8 mouse cellular contexts compared by ENCODE assay signal in genomic region chr4:132921488-132921887, GRCm38 (mm10). TPM values are rescaled to one million over a fixed set of nuclear protein-coding genes. Genes with fewer than 3 reads are reported as not detected.
DNase-seq lines count a peak whose midpoint lies in the region; ATAC-seq and TF ChIP-seq lines count a peak whose summit lies in the region.

No protein-coding gene starts in this region.

- TF ChIP-seq EP300 in MEL (IDR thresholded peaks at IDR 0.05; ENCODE audit: low read depth in 1 of 2, low read length in 2 of 2), result no peak

- intact Hi-C loops in heart, postnatal 10 days (cut with DNase I), result loop anchor here (5.0 kb wide), 2 partner anchors 79 to 154 kb away; partner anchors contain the start of genes Ppp1r8 and Rpa2

- no peak for TF ChIP-seq POLR2A in MEL (IDR thresholded peaks at IDR 0.05; ENCODE audit: control insufficient read depth in 1 of 2, insufficient read depth in 1 of 2, low read depth in 1 of 2, low read length in 2 of 2, poor library complexity in 1 of 2)

- peaks cover 5% of the 10 kb centered on the region; the same call in 1 of the 2 replicates for H3K36me3 ChIP-seq in heart, embryonic 15.5 days
- H3K36me3 ChIP-seq in MEL (ENCODE audit: control insufficient read depth in 1 of 2, insufficient read depth in 2 of 2, low read length in 2 of 2), result peaks cover 1 to 9% of the 10 kb centered on the region in 2 experiments; a peak in 2 of 4 replicates
- H3K36me3 ChIP-seq in forebrain, embryonic 16.5 days (ENCODE audit: control insufficient read depth, insufficient read depth), result peaks cover 3% of the 10 kb centered on the region; the same call in 1 of the 2 replicates
- peaks cover 14% of the 10 kb centered on the region; the same call in 1 of the 2 replicates for H3K36me3 ChIP-seq in macrophage (ENCODE audit: inconsistent target)

- H3K79me2 ChIP-seq in MEL (ENCODE audit: control insufficient read depth, insufficient read depth, low read length, poor library complexity) (peaks cover 3% of the 10 kb centered on the region; the same call in 1 of the 2 replicates), macrophage (ENCODE audit: inconsistent target) (peaks cover 33% of the 10 kb centered on the region)

- no peaks in the 10 kb centered on the region for H3K9me3 ChIP-seq in heart, embryonic 15.5 days (replicated peaks)
- no peaks in the 10 kb centered on the region for H3K9me3 ChIP-seq in MEL (replicated peaks; ENCODE audit: insufficient read depth, low read length)
- H3K9me3 ChIP-seq in forebrain, embryonic 16.5 days (ENCODE audit: control insufficient read depth, low read length), result no peaks in the 10 kb centered on the region

- H3K27me3 ChIP-seq in heart, embryonic 15.5 days, result no peaks in the 10 kb centered on the region
- H3K27me3 ChIP-seq in MEL (ENCODE audit: control insufficient read depth in 1 of 2, insufficient read depth in 2 of 2, low read length in 2 of 2), result peaks cover 4 to 7% of the 10 kb centered on the region in 2 experiments; a peak in 3 of 4 replicates
- H3K27me3 ChIP-seq in forebrain, embryonic 16.5 days (replicated peaks; ENCODE audit: control insufficient read depth, insufficient read depth, low read length), result no peaks in the 10 kb centered on the region

- peaks cover 11% of the 10 kb centered on the region for H3K4me1 ChIP-seq in heart, embryonic 15.5 days (replicated peaks)
- peaks cover 0 to 3% of the 10 kb centered on the region in 2 experiments; a peak in 2 of 4 replicates for H3K4me1 ChIP-seq in MEL (ENCODE audit: control insufficient read depth in 1 of 2, insufficient read depth in 2 of 2, low read length in 2 of 2)
- H3K4me1 ChIP-seq in forebrain, embryonic 16.5 days (replicated peaks; ENCODE audit: control insufficient read depth, insufficient read depth, low read length), result peaks cover 17% of the 10 kb centered on the region

- no peak for DNase-seq in heart, postnatal 10 days
- DNase-seq in MEL (ENCODE audit: low read depth, low spot score), result peak; percentile 61
- DNase-seq in thymus, postnatal 14 days, result no peak
- no peak for DNase-seq in urinary bladder, adult 2 months (ENCODE audit: low spot score)

- no peak for ATAC-seq in heart, embryonic 15.5 days (replicated peaks; ENCODE audit: insufficient number of reproducible peaks, insufficient read depth, low FRiP score, low read depth)
- ATAC-seq in forebrain, embryonic 16.5 days, result no peak
- ATAC-seq in CD4-positive, CD25-positive, alpha-beta regulatory T cell, adult 4 months, result no peak

- peak overlapping the region; percentile 94 for H3K4me3 ChIP-seq in heart, embryonic 15.5 days
- H3K4me3 ChIP-seq in MEL (ENCODE audit: control insufficient read depth in 1 of 2, insufficient read depth in 1 of 2, low read depth in 2 of 2, low read length in 2 of 2) (peak overlapping the region; percentile 70 to 100), macrophage (ENCODE audit: inconsistent target) (peak overlapping the region; percentile 76)
- peak overlapping the region; percentile 94 for H3K4me3 ChIP-seq in forebrain, embryonic 16.5 days (replicated peaks; ENCODE audit: low read length)

- WGBS in heart, embryonic 15.5 days, result 32% methylated on average over 12 of the region's 12 CpGs
- WGBS in forebrain, embryonic 16.5 days, result 42% methylated on average over 12 of the region's 12 CpGs
- 40% methylated on average over 12 of the region's 12 CpGs for WGBS in macrophage (ENCODE audit: missing documents)

- no peak for TF ChIP-seq RAD21 in MEL (IDR thresholded peaks at IDR 0.05; ENCODE audit: low read depth, low read length)

- H3K9ac ChIP-seq in heart, embryonic 15.5 days, result peak overlapping the region; percentile 95
- peak overlapping the region; percentile 84 for H3K9ac ChIP-seq in MEL (ENCODE audit: control insufficient read depth, low read depth, low read length, poor library complexity, severe bottlenecking)
- peak overlapping the region; percentile 93 for H3K9ac ChIP-seq in forebrain, embryonic 16.5 days (replicated peaks; ENCODE audit: low read depth, low read length)

- no peak for TF ChIP-seq CTCF in MEL (IDR thresholded peaks at IDR 0.05 in 2 of 3, conservative IDR thresholded peaks at IDR 0.05 in 1 of 3; ENCODE audit: control insufficient read depth in 1 of 3, insufficient read depth in 1 of 3, low read depth in 2 of 3, low read length in 3 of 3, poor library complexity in 1 of 3, severe bottlenecking in 1 of 3)

- H3K4me2 ChIP-seq in heart, embryonic 15.5 days, result peak overlapping the region; percentile 75
- H3K4me2 ChIP-seq in forebrain, embryonic 16.5 days (ENCODE audit: low read length), result peak overlapping the region; percentile 77

- H3K27ac ChIP-seq in heart, embryonic 15.5 days, result no peak overlapping the region
- H3K27ac ChIP-seq in MEL (ENCODE audit: control insufficient read depth, low read depth, low read length) (peak overlapping the region; percentile 41), macrophage (peak overlapping the region; percentile 40)
- H3K27ac ChIP-seq in forebrain, embryonic 16.5 days (ENCODE audit: low read length), result no peak overlapping the region

TF ChIP-seq in MEL, 35 proteins besides CTCF, POLR2A, EP300 and RAD21 (continues in another document):
- TF ChIP-seq POLR2AphosphoS2 (IDR thresholded peaks at IDR 0.05; ENCODE audit: low read length) (no peak), ZKSCAN1 (IDR thresholded peaks at IDR 0.05; ENCODE audit: low read depth, low read length) (no peak), SIN3A (IDR thresholded peaks at IDR 0.05; ENCODE audit: low read length) (no peak; the same call in 1 of the 2 replicates), GABPA (IDR thresholded peaks at IDR 0.05; ENCODE audit: low read depth, low read length) (no peak), MAZ (IDR thresholded peaks at IDR 0.05; ENCODE audit: low read depth, low read length) (no peak), USF1 (IDR thresholded peaks at IDR 0.05; ENCODE audit: low read depth, low read length) (no peak), CHD2 (IDR thresholded peaks at IDR 0.05; ENCODE audit: low read length) (no peak), POLR2AphosphoS5 (IDR thresholded peaks at IDR 0.05; ENCODE audit: borderline replicate concordance, low read depth, low read length) (no peak), CHD1 (IDR thresholded peaks at IDR 0.05; ENCODE audit: low read depth, low read length) (no peak), MYC (IDR thresholded peaks at IDR 0.05; ENCODE audit: low read depth, low read length) (0 out of 2 replicates have a peak, but pooled peaks have one; percentile 8), HCFC1 (IDR thresholded peaks at IDR 0.05; ENCODE audit: low read depth, low read length) (no peak), ZNF384 (IDR thresholded peaks at IDR 0.05; ENCODE audit: low read depth, low read length) (no peak), ZC3H11A (IDR thresholded peaks at IDR 0.05; ENCODE audit: low read depth, low read length) (no peak), SMC3 (IDR thresholded peaks at IDR 0.05; ENCODE audit: low read depth, low read length) (no peak)

RNA-seq across cellular contexts. Expression of gene Fam76a, which starts 0.9 kb away (rescaled TPM):
- 37.0 and 40.0 TPM in 2 replicates for polyA plus RNA-seq in heart, embryonic 15.5 days (2015; fragmentation: Nextera tagmentation; extraction: Ambion mirVana)
- 10 to 100 TPM; 40.7 to 43.5 TPM for total RNA-seq in heart, postnatal 10 days (2021)
- total RNA-seq in MEL (2012; rRNA removed), result 7.5 and 8.4 TPM in 2 replicates
- polyA plus RNA-seq in MEL (2012; ENCODE audit: insufficient read depth in 1 of 2, insufficient read length in 2 of 2, low read depth in 1 of 2, low replicate concordance in 2 of 2, missing spikeins in 1 of 2), result 10 to 100 TPM in 1 of 2 experiments, not detected in 1; 15.4 TPM
- polyA plus RNA-seq in forebrain, embryonic 16.5 days (2015; fragmentation: Nextera tagmentation; extraction: Ambion mirVana), result 51.0 and 53.4 TPM in 2 replicates
- total RNA-seq in macrophage (2018; cell fraction: chromatin; rRNA removed), result 10 to 100 TPM; 11.8 to 30.4 (median 22.7) TPM
- 10 to 100 TPM; 32.4 to 54.6 (median 38.8) TPM for total RNA-seq in macrophage (2018; cell fraction: cytosol; rRNA removed)
- 10 to 100 TPM; 19.3 to 44.5 (median 33.7) TPM for total RNA-seq in macrophage (2018; cell fraction: nucleus; rRNA removed)
- polyA plus RNA-seq in macrophage (2018), result 29.8 to 49.7 TPM (median 31.3 TPM) in 3 replicates
- polyA plus RNA-seq in urinary bladder, adult 2 months (2012; rRNA removed), result 44.0 and 44.7 TPM in 2 replicates
- 10 to 100 TPM; 16.5 to 21.1 TPM for polyA plus RNA-seq in CD4-positive, CD25-positive, alpha-beta regulatory T cell, adult 4 months (2017; shearing (Covaris generic))

RNA-seq across cellular contexts. Expression of gene Stx12, which starts 37.2 kb away (rescaled TPM):
- 51.9 and 52.0 TPM in 2 replicates for polyA plus RNA-seq in heart, embryonic 15.5 days (2015; fragmentation: Nextera tagmentation; extraction: Ambion mirVana)
- 10 to 100 TPM; 47.0 to 49.9 TPM for total RNA-seq in heart, postnatal 10 days (2021)
- total RNA-seq in MEL (2012; rRNA removed), result 16.3 and 16.8 TPM in 2 replicates
- 10 to 100 TPM in 1 of 2 experiments, not detected in 1; 22.0 TPM for polyA plus RNA-seq in MEL (2012; ENCODE audit: insufficient read depth in 1 of 2, insufficient read length in 2 of 2, low read depth in 1 of 2, low replicate concordance in 2 of 2, missing spikeins in 1 of 2)
- polyA plus RNA-seq in forebrain, embryonic 16.5 days (2015; fragmentation: Nextera tagmentation; extraction: Ambion mirVana), result 164 and 177 TPM in 2 replicates
- 100 to 1,000 TPM in 24 of 26 experiments, 10 to 100 TPM in 2; 96.5 to 197 (median 127) TPM for total RNA-seq in macrophage (2018; cell fraction: chromatin; rRNA removed)
- total RNA-seq in macrophage (2018; cell fraction: cytosol; rRNA removed), result 10 to 100 TPM; 59.8 to 98.5 (median 80.8) TPM
- total RNA-seq in macrophage (2018; cell fraction: nucleus; rRNA removed), result 100 to 1,000 TPM in 21 of 26 experiments, 10 to 100 TPM in 5; 75.2 to 176 (median 116) TPM
- 83.0 to 103 TPM (median 89.1 TPM) in 3 replicates for polyA plus RNA-seq in macrophage (2018)
- polyA plus RNA-seq in urinary bladder, adult 2 months (2012; rRNA removed), result 76.3 and 100.0 TPM in 2 replicates
- 10 to 100 TPM; 32.3 to 38.6 TPM for polyA plus RNA-seq in CD4-positive, CD25-positive, alpha-beta regulatory T cell, adult 4 months (2017; shearing (Covaris generic))

RNA-seq across cellular contexts. Expression of gene Fgr, which starts 52.4 kb away (rescaled TPM):
- 0.42 and 1.0 TPM in 2 replicates for polyA plus RNA-seq in heart, embryonic 15.5 days (2015; fragmentation: Nextera tagmentation; extraction: Ambion mirVana)
- under 1 TPM; 0.19 to 0.40 TPM for total RNA-seq in heart, postnatal 10 days (2021)
- not detected in 2 replicates for total RNA-seq in MEL (2012; rRNA removed)
- polyA plus RNA-seq in MEL (2012; ENCODE audit: insufficient read depth in 1 of 2, insufficient read length in 2 of 2, low read depth in 1 of 2, low replicate concordance in 2 of 2, missing spikeins in 1 of 2) (not detected), macrophage (2018) (0.91 to 1.8 TPM (median 1.2 TPM) in 3 replicates)
- not detected in 2 replicates for polyA plus RNA-seq in forebrain, embryonic 16.5 days (2015; fragmentation: Nextera tagmentation; extraction: Ambion mirVana)
- total RNA-seq in macrophage (2018; cell fraction: chromatin; rRNA removed), result 1 to 10 TPM in 13 of 26 experiments, under 1 TPM in 13; 0.33 to 4.1 (median 1.1) TPM
- 1 to 10 TPM in 20 of 26 experiments, under 1 TPM in 6; 0.75 to 2.5 (median 1.3) TPM for total RNA-seq in macrophage (2018; cell fraction: cytosol; rRNA removed)
- total RNA-seq in macrophage (2018; cell fraction: nucleus; rRNA removed), result 1 to 10 TPM in 24 of 26 experiments, under 1 TPM in 2; 0.96 to 7.2 (median 2.8) TPM
- 1.3 and 1.8 TPM in 2 replicates for polyA plus RNA-seq in urinary bladder, adult 2 months (2012; rRNA removed)
- polyA plus RNA-seq in CD4-positive, CD25-positive, alpha-beta regulatory T cell, adult 4 months (2017; shearing (Covaris generic)), result 1 to 10 TPM; 3.7 to 8.2 TPM

Comparison
In these comparisons a context has a peak if more than half of its experiments do, and no peak if none do; other contexts are left out.
1. H3K27ac ChIP-seq: peak in MEL (single experiment) and macrophage (single experiment); none in heart, embryonic 15.5 days (single experiment) and forebrain, embryonic 16.5 days (single experiment).
2. Peak in every context shown above with its lines, with median percentiles within 50 percentile points of each other: H3K4me3 ChIP-seq and H3K9ac ChIP-seq.